Mouse (Mus musculus) liver, postnatal 0 days (tissue): ENCODE measurements around the gene Kbtbd3.

Experiments
- CTCF ChIP-seq: sonication (generic); IDR thresholded peaks from 2 replicates; pipeline ENCODE4 v1.5.1; 2016; ENCODE audit warnings: antibody characterized with exemption, low read depth
- EP300 ChIP-seq: IDR thresholded peaks from 2 replicates; pipeline ENCODE4 v1.6.1; 2016; ENCODE audit warnings: antibody characterized with exemption, low read depth, mild to moderate bottlenecking

- TF ChIP-seq CTCF (no peak), EP300 (no peak)
Measured at GRCm38 (mm10) chr9:4308628-4309350, 844 bp upstream of the Kbtbd3 start.
